Mouse (Mus musculus) liver, embryonic 12.5 days (tissue): Measurements from ENCODE around the gene Ass1. TPM values are rescaled to one million over a fixed set of nuclear protein-coding genes. Genes with fewer than 3 reads are reported as not detected.
A peak's percentile ranks its signal among the peaks of the same experiment; 100 is the strongest.

Source experiments
- ATAC-seq: fragments of 200-750 bp; cut with Nextera tagmentation; 2 replicates; pipeline ENCODE4 v1.8.0; 2017; ENCODE audit warnings: moderate number of reproducible peaks, mild to moderate bottlenecking, moderate library complexity
- H3K27ac ChIP-seq: fragments of 300-500 bp; sonication (generic); 2 replicates; pipeline ENCODE4 v1.5.1; 2016; ENCODE audit warnings: mild to moderate bottlenecking
- H3K27me3 ChIP-seq: fragments of 300-500 bp; sonication (generic); replicated peaks from 2 replicates; pipeline ENCODE4 v1.6.1; 2016; ENCODE audit warnings: mild to moderate bottlenecking, moderate library complexity
- H3K36me3 ChIP-seq: fragments of 300-500 bp; sonication (generic); 2 replicates; pipeline ENCODE4 v1.6.1; 2016; ENCODE audit warnings: mild to moderate bottlenecking, moderate library complexity
- H3K4me1 ChIP-seq: fragments of 300-500 bp; sonication (generic); 2 replicates; pipeline ENCODE4 v1.6.1; 2016
- H3K4me2 ChIP-seq: fragments of 300-500 bp; sonication (generic); 2 replicates; pipeline ENCODE4 v1.6.1; 2016; ENCODE audit warnings: mild to moderate bottlenecking, moderate library complexity
- H3K4me3 ChIP-seq: fragments of 300-500 bp; sonication (generic); 2 replicates; pipeline ENCODE4 v1.5.1; 2016; ENCODE audit warnings: mild to moderate bottlenecking, moderate library complexity
- H3K9ac ChIP-seq: fragments of 300-500 bp; sonication (generic); 2 replicates; pipeline ENCODE4 v1.6.1; 2016; ENCODE audit warnings: mild to moderate bottlenecking, moderate library complexity
- H3K9me3 ChIP-seq: fragments of 300-500 bp; sonication (generic); replicated peaks from 2 replicates; pipeline ENCODE4 v1.6.1; 2016; ENCODE audit warnings: mild to moderate bottlenecking, moderate library complexity
- WGBS: fragments of 180-500 bp; shearing (Covaris S2); methylation state at CpG from one replicate; pipeline ENCODE4 v1.1.7; 2016; ENCODE audit not compliant: insufficient replicate concordance; 5-methylcytosine and 5-hydroxymethylcytosine counted together
- polyA plus RNA-seq: library from polyadenylated mRNA; unstranded; fragments of >200 nt; fragmentation: Nextera tagmentation; extraction: Ambion mirVana; gene quantifications from 2 replicates; pipeline ENCODE4 v1.2.1, GENCODE M21; 2016

Gene Ass1
- polyA plus RNA-seq: 58.9 and 59.9 TPM in 2 replicates

DNA sequence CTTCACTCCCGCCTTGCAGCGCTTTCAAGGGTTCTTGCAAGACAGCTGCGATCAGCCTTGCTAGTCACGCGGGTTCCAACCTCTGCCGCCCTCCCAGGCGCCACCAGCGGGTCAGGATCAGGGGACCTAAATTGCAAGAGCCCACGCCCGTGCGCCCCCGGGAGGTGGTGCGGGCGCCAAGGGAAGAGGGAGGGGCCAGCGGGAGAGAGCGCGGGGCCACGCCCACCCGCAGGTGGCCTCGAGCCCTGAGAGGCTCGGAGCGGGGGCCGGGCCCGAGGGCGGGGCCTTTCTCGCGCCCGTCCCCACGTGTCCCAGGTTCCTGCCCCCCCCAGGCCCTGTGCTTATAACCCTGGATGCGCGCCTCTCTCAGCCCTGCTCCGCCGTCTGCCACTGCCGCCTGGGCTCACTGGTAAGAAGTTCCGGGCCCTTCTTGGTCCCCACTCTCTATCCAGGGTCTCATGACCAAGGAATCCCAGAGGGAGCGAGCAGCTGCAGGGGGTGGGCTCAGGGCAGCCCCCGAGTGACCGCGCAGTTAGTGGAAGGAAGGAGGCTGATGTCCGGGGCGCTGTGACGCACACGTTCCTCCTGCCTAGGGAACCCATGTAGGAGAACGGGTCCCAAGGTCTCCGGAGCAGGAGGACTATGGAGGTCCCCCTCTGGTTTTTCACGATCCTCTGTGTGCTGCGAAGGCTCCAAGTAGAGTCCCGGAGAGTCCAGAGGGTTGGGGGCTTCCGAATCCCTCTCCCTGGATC is at the start of gene Ass1:
TSS of gene Ass1 (plus strand) at position 277 of the 752 bp plus-strand sequence.
- Histone ChIP-seq H3K4me3 (peak within 1 kb of the TSS; percentile 57), H3K27ac (0 out of 2 replicates have a peak within 1 kb of the TSS, but pooled peaks have one; percentile 40), H3K4me2 (peak within 1 kb of the TSS; percentile 83), H3K9ac (peak within 1 kb of the TSS; percentile 61), H3K36me3 (no peaks in the 10 kb centered on the region; the same call in 1 of the 2 replicates), H3K4me1 (peaks cover 24% of the 10 kb centered on the region), H3K9me3 (no peaks in the 10 kb centered on the region), H3K27me3 (peaks cover 36% of the 10 kb centered on the region)
- ATAC-seq: peak; percentile 76
- WGBS: 1% methylated on average over 41 of the region's 49 CpGs

- 66% methylated on average over 6 of the region's 6 CpGs for WGBS
- Histone ChIP-seq H3K36me3 (no peaks in the 10 kb centered on the region), H3K27ac (no peak overlapping the region), H3K9me3 (no peaks in the 10 kb centered on the region), H3K27me3 (peaks cover 32% of the 10 kb centered on the region), H3K4me2 (no peak overlapping the region), H3K4me1 (no peaks in the 10 kb centered on the region), H3K9ac (no peak overlapping the region), H3K4me3 (no peak overlapping the region)
- no peak for ATAC-seq
Measured at GRCm38 (mm10) chr2:31420914-31421313, 49.1 kb upstream of the Ass1 start.

DNA sequence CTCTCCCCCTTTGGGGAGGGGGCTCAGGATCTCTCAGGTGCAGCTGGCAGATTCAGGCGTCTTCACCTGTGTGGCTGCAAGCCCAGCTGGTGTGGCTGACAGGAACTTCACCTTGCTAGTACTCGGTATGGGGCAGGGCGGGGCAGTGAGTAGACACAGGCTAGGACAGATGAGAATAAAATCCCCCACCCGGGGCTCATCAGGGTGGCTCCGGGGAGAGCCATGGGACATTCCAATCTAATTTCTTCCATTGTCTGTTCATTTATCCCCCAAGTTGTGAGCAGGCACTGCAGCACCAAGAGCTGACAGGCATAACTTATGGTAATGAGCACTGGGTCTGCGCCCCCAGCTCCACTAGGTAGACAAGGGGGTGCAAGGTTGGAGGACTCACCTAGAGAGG is 47.4 kb upstream of the Ass1 start:
- Histone ChIP-seq H3K9ac (no peak overlapping the region), H3K4me3 (no peak overlapping the region), H3K4me1 (no peaks in the 10 kb centered on the region), H3K4me2 (no peak overlapping the region), H3K27ac (no peak overlapping the region), H3K9me3 (no peaks in the 10 kb centered on the region), H3K27me3 (peaks cover 30% of the 10 kb centered on the region), H3K36me3 (no peaks in the 10 kb centered on the region)
- 55% methylated on average over 6 of the region's 6 CpGs for WGBS
- no peak for ATAC-seq

DNA sequence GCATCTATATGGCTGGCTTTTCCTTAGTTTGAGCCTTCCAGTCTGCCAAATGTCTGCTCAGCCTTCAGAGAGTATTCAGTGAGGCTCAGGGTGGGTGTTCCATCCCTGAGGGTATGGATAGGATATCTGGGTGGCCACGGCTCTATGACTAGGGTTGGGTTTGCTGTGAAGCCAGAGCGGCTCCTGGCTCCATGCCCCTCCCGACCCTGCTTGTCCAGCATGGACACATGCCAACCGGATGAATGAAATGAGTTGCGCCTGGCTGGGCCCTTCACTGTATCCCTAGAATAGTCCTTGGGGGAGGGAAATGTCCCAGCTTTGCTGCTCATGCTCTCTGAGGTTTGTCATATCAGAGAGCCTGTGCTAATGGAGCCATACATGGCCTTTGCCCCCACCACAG is 38.5 kb upstream of the Ass1 start:
- Histone ChIP-seq H3K4me2 (no peak overlapping the region), H3K27me3 (0 out of 2 replicates have a peak, but pooled peaks cover 13% of the 10 kb centered on the region), H3K9me3 (no peaks in the 10 kb centered on the region), H3K36me3 (no peaks in the 10 kb centered on the region), H3K27ac (no peak overlapping the region), H3K4me1 (no peaks in the 10 kb centered on the region), H3K9ac (no peak overlapping the region), H3K4me3 (no peak overlapping the region)
- no peak for ATAC-seq
- WGBS: 66% methylated on average over 5 of the region's 5 CpGs

- H3K4me1 ChIP-seq: no peaks in the 10 kb centered on the region; the same call in 1 of the 2 replicates
- H3K27ac ChIP-seq: no peak overlapping the region
- H3K4me2 ChIP-seq: no peak overlapping the region
- ATAC-seq: peak; percentile 67
- H3K4me3 ChIP-seq: no peak overlapping the region
- WGBS: 60% methylated on average over 10 of the region's 10 CpGs
- H3K36me3 ChIP-seq: no peaks in the 10 kb centered on the region
- H3K9ac ChIP-seq: no peak overlapping the region
- 0 out of 2 replicates have a peak, but pooled peaks cover 5% of the 10 kb centered on the region for H3K27me3 ChIP-seq
- H3K9me3 ChIP-seq: no peaks in the 10 kb centered on the region
Measured at GRCm38 (mm10) chr2:31434746-31435145, 35.3 kb upstream of the Ass1 start.

- WGBS: 26% methylated on average over 6 of the region's 6 CpGs
- ATAC-seq: no peak
Measured at GRCm38 (mm10) chr2:31435567-31435966, 34.4 kb upstream of the Ass1 start.

DNA sequence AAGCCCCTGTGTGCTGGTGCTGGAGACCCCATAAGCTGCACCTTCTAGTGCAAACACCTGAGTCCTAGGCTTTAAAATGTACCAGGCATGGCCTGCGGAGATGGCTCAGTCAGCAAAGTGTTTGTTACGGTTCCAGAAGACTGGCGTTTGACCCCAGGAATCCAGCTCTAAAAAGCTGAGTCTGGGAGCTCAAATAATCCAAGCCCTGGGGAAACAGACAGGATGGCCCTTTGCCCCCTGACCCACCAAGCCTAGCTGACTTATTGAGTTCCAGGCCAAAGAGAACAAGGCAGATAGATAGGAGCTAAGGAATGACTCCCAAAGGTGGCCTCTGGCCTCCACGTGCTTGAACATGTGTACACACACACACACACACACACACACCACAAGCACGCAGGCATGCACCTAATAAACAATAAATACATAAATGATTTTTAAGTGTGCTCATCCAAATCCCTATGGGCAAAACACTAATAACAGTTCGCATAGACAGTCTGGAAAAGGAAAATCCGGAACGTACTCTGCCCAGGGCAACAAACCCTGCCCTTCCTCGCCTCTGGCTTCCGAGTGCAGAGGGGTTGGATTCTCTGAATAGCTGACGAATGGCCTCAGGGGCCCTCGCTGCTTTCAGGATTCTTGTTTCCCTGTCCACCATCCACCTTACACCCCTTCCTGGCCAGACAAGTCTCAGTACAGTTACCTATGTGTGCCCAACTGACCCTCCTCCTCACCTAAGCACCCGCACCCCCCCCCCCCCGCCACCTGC is 32.3 kb upstream of the Ass1 start:
- no peaks in the 10 kb centered on the region; the same call in 1 of the 2 replicates for H3K4me1 ChIP-seq
- H3K9ac ChIP-seq: no peak overlapping the region
- no peak overlapping the region for H3K27ac ChIP-seq
- H3K36me3 ChIP-seq: no peaks in the 10 kb centered on the region
- H3K4me3 ChIP-seq: no peak overlapping the region
- no peak overlapping the region for H3K4me2 ChIP-seq
- WGBS: 65% methylated on average over 14 of the region's 14 CpGs
- H3K27me3 ChIP-seq: no peaks in the 10 kb centered on the region
- no peaks in the 10 kb centered on the region for H3K9me3 ChIP-seq
- ATAC-seq: no peak

More at GRCm38 (mm10) chr2:31435567-31435966, 34.4 kb upstream of the Ass1 start:
- H3K9ac ChIP-seq: no peak overlapping the region
- no peak overlapping the region for H3K4me2 ChIP-seq
- H3K27me3 ChIP-seq: 0 out of 2 replicates have a peak, but pooled peaks cover under 1% of the 10 kb centered on the region
- H3K27ac ChIP-seq: no peak overlapping the region
- no peak overlapping the region for H3K4me3 ChIP-seq
- H3K9me3 ChIP-seq: no peaks in the 10 kb centered on the region
- no peaks in the 10 kb centered on the region for H3K36me3 ChIP-seq
- H3K4me1 ChIP-seq: no peaks in the 10 kb centered on the region; the same call in 1 of the 2 replicates

DNA sequence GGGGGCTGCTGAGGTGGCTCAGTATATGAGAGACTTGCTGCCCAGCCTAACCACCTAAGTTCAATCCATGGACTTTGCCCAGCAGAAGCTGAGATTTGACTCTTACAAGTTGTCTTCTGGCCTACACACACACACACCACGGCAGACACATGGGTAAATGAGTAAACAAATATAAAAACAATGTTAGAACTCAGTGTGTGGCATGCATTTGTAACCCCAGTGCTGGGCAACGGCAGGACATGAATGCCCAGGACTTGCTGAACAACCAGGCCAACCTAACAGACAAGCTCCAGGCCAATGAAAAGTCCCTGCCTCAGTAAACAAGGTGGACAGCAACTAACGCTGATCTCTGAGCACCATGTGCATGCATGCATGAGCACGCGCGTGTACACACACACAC is 30.4 kb upstream of the Ass1 start:
- 72% methylated on average over 6 of the region's 6 CpGs for WGBS
- no peak for ATAC-seq
- H3K4me1 ChIP-seq: no peaks in the 10 kb centered on the region; the same call in 1 of the 2 replicates
- no peaks in the 10 kb centered on the region for H3K9me3 ChIP-seq
- no peak overlapping the region for H3K27ac ChIP-seq
- no peak overlapping the region for H3K9ac ChIP-seq
- no peak overlapping the region for H3K4me3 ChIP-seq
- no peaks in the 10 kb centered on the region for H3K27me3 ChIP-seq
- no peaks in the 10 kb centered on the region for H3K36me3 ChIP-seq
- H3K4me2 ChIP-seq: no peak overlapping the region

DNA sequence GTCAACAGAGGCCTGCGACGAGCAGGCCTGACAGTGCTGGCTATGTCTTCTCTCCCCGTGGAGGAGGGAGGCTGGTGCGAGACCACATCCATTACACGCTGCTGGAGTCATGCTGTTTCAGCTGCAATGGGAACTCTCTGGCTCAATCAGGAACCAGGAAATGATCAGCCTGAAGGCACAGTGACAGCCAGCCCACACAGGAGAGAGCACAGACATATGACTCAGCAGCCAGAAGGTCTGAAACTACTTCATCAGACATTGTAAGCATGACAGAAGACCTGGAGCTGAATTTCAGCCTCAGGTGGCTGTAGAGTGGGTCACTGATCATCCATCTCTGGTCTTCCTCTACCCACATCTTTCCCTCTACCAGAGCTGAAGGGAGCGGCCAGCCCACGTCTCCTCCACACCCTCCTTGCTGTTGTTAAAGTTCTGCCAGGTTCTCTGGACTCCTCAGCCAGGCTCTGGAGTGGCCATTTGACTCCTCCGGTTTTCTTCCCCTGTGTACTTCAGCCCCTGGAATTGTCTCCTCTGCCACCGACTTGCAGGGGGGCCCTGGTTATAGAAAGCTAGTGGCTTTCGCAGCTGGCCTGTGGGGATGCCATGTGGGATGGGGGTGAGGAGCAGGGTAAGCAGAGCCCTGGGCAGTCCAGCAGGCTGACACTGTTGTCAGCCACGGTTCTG is 27.4 kb upstream of the Ass1 start:
- WGBS: 57% methylated on average over 11 of the region's 11 CpGs
- no peak overlapping the region for H3K9ac ChIP-seq
- no peaks in the 10 kb centered on the region for H3K4me1 ChIP-seq
- H3K4me3 ChIP-seq: no peak overlapping the region
- H3K27ac ChIP-seq: no peak overlapping the region
- no peaks in the 10 kb centered on the region for H3K36me3 ChIP-seq
- no peaks in the 10 kb centered on the region for H3K9me3 ChIP-seq
- no peak for ATAC-seq
- H3K4me2 ChIP-seq: no peak overlapping the region
- 0 out of 2 replicates have a peak, but pooled peaks cover 3% of the 10 kb centered on the region for H3K27me3 ChIP-seq

DNA sequence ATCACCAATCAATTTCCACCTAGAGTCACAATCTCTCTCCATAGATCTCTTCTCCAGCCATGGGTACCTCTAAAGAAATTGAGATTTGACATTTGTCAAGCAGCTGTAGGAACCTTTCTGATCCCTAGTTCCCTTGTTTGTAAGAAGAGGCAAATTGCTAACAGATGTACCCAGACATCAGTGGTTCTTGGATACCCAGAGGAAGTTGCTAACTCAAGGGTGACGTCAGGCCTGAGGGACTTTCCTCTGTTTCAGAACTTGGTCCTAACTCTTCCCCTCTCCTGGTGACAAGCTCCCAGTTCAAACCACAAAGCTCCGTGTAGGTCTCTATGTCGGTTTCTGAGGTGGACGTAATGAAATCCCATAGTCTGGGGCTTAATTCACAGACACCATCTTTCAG is 24.0 kb upstream of the Ass1 start:
- 58% methylated on average over 4 of the region's 4 CpGs for WGBS
- H3K36me3 ChIP-seq: no peaks in the 10 kb centered on the region
- no peak overlapping the region for H3K27ac ChIP-seq
- H3K4me1 ChIP-seq: no peaks in the 10 kb centered on the region; the same call in 1 of the 2 replicates
- H3K9me3 ChIP-seq: no peaks in the 10 kb centered on the region
- H3K4me3 ChIP-seq: no peak overlapping the region
- no peak for ATAC-seq
- 0 out of 2 replicates have a peak, but pooled peaks cover 3% of the 10 kb centered on the region for H3K27me3 ChIP-seq
- H3K4me2 ChIP-seq: no peak overlapping the region
- H3K9ac ChIP-seq: no peak overlapping the region

DNA sequence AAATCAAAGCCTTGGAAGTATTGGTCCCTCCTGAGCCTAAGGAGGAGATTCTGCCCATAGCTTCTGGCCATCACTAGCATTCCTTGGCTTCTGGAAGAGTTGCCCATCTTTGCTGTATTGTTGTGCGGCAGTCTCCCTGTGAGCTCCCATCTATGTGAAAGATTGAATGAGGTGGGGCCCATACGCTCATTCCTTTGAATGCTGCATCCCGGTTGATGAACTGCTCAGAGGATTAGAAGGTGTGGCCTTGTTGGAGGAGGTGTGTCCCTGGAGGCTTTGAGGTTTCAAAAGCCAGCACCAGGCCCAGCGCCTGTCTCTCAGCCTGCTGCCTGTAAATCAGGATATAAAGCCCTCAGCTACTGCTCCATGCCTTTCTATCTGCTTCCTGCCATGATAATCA is 23.6 kb upstream of the Ass1 start:
- Histone ChIP-seq H3K27me3 (0 out of 2 replicates have a peak, but pooled peaks cover 3% of the 10 kb centered on the region), H3K36me3 (no peaks in the 10 kb centered on the region), H3K9ac (no peak overlapping the region), H3K4me1 (peaks cover under 1% of the 10 kb centered on the region), H3K4me2 (no peak overlapping the region), H3K4me3 (no peak overlapping the region), H3K27ac (no peak overlapping the region), H3K9me3 (no peaks in the 10 kb centered on the region)
- 49% methylated on average over 4 of the region's 4 CpGs for WGBS
- no peak for ATAC-seq
